Mouse (Mus musculus): ENCODE data around the gene Gm14137.
A peak's percentile ranks its signal among the peaks of the same experiment; 100 is the strongest.

Gm14137 gene

DNA sequence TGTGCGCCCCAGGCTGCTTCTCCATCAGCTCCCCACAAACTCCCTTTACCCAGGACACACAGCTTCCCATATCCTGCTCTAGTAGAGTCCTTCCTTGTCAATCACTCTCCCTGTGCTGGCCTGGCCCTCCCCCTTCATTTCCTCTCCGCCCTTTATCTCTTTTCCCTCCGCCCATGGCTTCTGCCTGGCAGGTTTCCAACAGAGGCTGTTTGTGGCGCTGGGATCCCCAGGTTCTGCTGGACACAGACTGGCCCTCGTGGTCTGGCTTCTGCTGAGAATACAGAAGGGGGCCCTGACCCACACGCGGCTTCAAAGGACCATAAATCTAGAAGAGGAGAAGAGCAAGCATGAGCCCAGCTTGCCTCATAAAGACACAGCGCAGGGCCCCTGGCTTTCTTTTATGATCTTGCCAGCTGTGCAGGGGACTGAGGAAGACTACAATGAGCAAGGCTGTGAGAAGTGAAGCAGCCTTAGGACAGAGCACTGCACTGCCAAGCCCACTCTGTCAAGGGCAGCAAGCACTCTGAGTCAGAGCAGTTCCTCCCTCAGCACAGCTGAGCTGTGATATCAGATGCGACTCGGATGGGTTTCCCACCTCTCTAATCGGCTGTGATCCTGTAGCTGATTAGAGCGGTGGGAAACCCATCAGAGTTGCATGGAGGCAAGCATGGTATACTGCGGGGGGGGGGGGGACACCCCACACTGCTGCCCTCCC, 1.3 kb upstream of the Gm14137 start:
- no peak for DNase-seq (ENCODE audit: low spot score in 2 of 2)

DNA sequence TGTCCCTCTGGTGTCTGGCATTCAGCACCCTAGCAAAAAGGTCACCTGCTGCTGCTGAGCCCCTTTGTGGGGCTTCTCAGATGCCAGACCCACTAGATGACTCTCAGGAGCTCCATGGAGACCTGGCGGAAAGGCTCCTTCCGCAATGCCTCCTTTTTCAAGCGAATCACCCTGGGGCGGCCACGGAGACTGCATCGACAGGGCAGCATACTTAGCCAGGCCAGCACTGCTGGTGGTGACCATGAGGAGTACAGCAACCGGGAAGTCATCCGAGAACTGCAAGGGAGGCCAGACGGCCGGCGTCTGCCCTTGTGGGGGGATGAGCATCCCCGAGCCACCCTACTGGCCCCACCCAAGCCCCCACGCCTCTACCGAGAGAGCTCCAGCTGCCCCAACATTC, 557 bp downstream of the Gm14137 start:
- no peak for DNase-seq (ENCODE audit: low spot score in 2 of 2)

DNA sequence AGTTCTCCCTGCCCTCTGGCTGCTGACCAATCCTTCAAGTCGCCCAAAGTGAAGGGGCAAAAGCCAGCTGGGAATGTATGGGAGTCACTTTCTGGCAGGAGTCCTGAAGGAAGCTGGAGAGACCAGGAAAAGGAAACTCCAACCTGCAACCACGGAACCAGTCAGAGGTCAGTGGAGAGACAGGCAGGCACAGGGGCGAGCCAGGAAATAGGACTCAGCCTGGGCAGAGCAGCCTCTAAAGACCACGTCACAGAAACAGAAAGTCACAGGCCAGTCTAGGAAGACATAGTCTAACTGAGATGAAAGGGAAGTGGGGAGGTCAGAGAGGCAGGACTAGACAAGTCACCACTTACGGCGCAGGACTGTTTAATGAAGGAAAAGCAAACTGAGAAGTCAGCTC, 1.3 kb downstream of the Gm14137 start:
- DNase-seq (ENCODE audit: low spot score in 2 of 2) = no peak

DNA sequence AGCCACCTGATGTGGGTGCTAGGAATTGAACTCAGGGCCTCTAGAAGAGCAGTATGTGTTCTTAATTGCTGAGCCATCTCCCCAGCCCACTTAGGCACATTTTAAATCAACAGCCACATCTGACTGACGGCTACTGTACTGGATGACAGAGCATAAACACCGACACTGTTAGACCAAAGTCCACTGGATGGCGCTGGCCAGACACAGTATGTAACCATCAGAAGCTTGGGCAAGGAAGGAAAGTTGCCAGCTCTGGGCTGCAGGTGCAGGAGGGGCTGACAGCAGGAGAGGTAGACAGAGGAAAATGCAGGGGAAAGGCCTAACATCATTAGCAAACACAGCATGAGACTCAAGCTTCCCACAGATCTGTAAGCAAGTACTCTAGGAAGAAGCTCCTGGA, 2.5 kb downstream of the Gm14137 start:
- DNase-seq (ENCODE audit: low spot score in 2 of 2) = no peak

DNA sequence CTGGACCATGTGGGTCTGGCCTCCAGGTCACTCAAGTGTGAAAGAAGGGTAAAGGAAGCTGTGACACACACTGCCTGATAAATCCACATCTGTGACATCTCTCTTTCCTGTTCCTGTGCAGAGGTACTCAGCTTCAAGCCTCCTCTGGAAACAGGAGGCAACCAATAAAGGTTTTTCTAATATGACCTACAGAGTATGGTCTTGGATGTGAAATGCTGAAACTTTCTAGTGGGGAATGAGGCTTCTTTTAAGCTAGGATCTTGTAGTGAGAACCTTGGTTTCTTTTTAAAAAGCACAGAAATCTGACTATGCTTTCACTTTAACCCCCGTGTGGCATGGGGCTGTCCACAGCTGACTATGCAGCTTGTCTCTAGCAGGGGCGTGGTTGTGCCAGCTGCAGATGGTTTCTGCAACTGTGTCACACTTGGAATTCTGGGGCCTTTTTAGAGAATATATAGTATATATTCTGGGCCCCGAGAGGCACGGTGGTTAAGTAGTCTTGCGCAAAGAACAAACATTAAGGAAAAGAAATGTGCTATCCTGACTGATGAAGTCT, 3.2 kb downstream of the Gm14137 start:
- DNase-seq (ENCODE audit: low spot score in 2 of 2) = no peak

DNA sequence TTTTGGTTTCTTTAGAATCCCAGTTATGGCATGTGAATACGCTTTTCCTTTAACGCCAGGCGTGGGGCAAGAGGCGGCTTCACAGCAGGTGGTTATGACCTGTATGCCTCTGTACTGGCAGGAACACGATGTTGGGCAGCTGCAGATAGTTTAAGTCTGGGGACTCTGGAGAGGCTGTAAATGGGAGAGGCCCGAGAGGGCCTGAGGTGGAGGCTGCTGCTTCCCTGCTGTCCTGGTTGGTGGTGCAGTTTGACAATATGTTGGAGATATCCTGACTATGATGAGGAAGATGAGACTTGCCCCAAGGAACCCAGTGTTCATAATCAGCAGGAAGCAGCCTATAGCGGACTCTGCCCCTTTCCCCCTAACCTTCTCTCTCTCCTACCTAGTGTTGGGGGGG, 8.6 kb downstream of the Gm14137 start:
- no peak for DNase-seq (ENCODE audit: low spot score in 2 of 2)

DNA sequence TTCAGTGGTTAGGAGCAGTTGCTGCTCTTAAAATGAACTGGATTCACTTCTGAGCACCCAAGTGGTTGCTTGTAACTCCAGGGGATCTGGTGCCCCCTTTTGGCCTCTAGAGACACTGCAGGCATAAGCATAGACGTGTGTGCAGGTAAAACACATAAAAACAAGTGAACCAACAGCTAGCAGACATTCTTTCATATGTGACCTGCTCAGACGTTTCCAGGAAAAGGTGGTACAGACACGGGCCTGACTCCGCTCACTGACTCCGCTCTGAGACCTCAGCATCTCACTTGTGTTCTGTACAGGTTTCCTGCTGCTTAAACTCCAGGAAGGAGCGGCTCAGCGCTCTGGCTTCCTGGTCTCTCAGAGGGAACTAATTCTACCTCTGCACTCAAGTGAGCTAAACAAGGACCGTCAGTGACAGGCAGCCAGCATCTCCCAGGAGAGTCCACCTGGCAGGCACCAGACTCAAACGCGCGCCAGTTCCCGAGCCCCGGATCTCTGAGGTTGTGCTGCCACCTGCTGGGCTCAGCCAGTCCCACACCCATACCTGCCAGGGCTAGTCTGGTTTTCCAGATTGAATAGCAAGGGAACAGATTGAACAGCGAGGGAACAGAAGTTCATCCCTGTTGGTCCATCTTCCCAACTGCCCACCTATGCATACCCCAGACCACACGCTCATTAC, 14.9 kb downstream of the Gm14137 start:
- peak; percentile 86 to 94 for DNase-seq (ENCODE audit: low spot score in 2 of 2)

DNA sequence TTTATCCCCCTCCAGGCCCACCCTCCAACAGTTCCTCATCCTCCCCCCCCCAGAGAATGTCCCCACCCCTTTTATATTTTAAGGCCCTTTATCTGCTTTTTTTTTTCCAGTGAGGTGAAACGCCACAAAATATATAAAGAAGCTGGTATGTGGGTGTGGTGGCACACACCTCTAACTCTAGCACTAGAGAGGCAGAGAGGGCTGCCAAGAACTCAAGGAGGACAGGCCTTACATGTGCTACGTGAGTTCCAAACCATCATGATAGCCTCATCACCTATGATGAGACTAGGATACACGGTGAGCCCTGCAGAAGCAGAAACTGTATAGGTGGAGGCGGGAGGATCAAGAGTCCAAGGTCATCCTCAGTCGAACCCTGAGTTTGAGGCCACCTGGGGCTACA, 16.7 kb downstream of the Gm14137 start:
- DNase-seq (ENCODE audit: low spot score in 2 of 2) = no peak

DNA sequence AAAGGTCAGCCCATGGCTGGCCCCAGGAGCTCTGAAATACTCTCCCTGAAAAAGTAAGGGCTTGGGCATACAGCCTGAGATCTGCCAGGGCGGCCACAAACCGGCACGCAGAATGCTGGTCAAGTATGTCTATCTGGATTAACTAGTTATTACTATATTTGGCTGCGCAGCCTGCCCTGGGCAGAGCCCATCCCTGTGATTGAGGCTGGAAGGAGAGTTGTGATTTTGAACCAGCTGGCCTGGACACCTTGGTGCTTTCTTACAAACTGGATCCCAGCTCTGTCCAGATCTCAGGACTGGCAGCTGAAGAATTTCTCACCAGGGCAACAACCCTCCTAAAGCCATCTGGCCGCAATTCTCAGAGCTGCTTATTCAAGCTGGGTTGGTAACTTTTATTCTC, 19.8 kb downstream of the Gm14137 start:
- DNase-seq (ENCODE audit: low spot score in 2 of 2) = no peak

DNA sequence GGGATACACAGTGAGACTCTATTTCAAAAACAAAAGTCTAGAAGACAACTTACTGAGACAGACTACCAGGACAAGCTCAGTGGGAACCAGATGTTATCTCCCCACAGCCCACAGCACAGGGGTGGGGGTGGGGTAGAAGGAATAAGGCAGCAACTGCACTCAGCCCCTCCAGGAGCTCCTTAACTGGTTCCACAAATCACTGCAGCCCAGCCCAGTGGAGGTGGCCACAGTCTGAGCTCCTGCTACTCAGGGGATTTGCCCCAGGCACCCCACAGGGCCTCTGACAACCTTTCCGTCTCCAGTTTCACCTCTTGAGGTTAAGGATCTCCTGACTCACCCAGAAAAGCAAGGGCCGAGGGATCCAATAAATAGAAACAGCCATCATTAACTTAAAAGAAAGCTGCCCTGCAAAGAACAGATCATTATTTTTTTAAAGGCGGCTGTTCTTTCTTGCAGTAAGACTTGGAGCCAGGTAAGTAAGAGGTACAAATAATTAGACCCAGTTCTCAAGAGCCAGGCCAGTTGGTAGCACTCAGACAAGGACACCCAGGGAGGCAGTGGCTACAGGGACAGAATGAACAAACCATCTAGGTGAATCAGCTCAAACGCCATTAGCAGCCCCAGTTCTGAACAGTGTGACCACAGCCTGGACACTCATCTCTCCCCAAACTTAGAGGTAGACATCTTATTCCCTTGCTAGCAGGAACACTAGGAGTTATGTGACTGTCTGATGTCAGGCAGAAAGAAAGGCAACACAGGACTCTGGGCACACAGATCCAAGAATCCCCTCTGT, 22.2 kb downstream of the Gm14137 start:
- no peak for DNase-seq (ENCODE audit: low spot score in 2 of 2)

DNA sequence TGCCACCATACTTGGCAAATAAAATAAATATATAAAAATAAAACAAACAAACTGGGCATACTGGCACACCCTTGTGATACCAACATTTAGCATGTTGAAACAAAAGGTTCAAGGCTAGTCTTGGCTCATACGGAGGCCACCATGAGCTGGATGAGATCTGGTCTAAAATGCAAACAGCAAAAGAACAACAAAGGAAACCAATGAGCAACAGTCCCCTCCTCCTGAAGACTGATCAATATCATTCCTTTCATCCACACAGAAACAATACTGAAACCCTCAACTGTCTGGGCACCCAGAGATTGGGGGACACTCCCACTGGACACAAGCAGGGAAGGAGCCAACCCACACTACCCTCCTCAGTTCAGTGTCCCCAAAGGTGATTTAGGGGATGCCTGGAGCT, 23.2 kb downstream of the Gm14137 start:
- DNase-seq (ENCODE audit: low spot score in 2 of 2) = no peak

DNA sequence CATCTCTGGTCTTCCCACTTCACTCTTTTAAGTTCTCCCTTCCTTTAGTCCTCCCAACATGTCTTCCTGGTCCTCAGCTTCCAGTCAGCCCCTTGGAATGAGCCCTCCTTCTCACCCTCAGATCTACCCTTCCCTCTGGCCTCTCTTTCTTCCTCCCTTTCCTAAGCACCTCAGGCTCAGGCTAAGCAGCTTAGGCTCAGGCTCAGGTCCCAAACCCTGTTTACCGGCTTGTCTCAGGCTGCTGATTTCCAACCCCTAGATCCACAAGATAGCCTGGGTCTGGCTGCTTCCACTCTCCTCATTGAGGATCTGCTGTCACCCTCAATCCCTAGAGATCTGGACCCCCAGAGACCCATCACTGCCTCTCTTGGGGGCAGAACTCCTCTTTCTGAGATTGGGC, 23.7 kb downstream of the Gm14137 start:
- DNase-seq (ENCODE audit: low spot score in 2 of 2) = no peak

DNA sequence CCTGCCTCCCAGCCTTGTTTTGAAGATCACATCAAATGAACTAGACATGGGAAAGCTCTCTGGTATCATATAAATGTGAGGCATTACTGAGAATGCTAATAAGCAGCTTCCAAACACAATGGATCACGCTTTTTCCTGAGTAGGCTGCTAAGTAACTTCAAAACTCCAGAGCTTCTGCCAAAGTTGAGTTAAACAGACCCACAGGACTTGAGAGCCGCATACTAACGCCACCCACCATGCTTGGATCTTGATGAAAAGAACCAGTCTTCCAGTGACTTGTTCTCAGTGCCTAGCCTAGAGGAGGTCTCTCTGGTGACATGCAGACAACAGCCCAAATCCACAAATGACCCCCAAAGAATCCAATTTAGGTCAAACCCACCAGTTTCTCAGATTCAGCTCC, 24.6 kb downstream of the Gm14137 start:
- no peak for DNase-seq (ENCODE audit: low spot score in 2 of 2)

DNA sequence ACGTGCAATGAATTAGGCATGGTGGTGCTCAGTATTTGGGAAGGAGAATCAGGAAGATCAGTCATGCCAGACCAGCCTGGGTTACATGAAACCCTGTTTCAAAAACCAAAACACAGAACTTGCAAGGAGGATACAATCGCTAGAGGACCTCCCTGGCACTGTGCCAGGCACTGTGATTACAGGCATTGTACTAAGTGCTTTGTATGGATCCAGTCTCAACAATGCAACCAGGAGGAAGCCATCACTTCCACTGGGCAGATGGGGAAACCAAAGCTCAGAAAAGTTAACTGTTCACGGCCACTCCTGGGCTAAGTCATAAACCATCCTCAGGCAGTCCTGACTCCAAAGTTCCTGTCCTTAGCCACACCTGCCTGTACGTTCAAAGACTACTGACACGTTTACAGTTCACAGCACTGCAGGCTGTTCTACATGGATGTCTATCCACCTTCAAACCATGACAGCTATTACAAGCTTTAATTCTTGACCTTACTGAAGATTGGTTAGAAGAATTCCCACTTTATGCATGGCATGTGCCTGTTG, 28.7 kb downstream of the Gm14137 start:
- DNase-seq (ENCODE audit: low spot score in 2 of 2) = no peak

DNA sequence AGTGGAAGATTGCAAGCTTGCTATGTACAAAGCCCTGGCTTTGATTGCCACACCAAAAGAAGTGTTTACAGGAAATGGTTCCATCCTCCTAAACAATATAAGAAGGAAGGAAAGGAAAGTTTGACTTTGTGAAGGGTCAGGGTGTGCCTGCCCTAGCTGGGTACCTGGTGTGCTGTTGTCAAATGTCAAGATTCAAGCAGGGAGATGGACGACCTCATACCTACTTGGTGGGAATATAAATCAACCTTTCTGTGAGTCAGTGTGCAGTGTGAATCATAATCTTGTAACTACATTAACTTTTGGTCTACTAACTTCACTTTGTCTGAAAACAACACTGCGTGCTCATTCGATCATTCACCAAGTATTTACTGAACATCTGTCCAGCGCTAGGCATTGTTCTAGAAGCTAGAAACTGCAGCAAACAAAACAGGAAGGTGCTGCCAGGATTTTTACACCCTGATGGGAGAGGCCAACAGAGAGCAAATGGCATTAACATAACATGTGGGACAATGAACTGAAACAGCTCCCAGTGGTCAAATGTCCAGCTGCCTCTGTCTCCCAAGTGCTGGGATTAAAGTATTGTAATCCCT, 29.7 kb downstream of the Gm14137 start:
- DNase-seq (ENCODE audit: low spot score in 2 of 2) = no peak

DNA sequence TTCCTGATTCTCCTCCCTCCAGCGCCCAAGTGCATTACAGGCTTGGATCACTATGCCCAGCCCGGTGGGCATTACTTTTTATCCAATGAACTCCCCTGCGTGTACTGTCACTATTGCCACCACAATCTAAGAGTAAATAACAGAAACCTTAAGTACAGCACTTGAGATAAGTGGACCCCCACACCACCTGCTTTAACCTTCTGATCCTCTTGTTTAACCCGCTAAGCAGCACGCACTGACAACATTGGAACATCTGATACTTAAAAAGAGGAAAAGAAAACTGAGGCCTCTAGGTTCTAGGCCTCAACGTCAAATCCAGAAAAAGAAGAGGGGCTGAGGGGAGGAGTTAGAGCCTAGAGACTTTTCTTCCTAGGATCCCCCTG, 33.6 kb downstream of the Gm14137 start:
- DNase-seq (ENCODE audit: low spot score in 2 of 2) = no peak

DNA sequence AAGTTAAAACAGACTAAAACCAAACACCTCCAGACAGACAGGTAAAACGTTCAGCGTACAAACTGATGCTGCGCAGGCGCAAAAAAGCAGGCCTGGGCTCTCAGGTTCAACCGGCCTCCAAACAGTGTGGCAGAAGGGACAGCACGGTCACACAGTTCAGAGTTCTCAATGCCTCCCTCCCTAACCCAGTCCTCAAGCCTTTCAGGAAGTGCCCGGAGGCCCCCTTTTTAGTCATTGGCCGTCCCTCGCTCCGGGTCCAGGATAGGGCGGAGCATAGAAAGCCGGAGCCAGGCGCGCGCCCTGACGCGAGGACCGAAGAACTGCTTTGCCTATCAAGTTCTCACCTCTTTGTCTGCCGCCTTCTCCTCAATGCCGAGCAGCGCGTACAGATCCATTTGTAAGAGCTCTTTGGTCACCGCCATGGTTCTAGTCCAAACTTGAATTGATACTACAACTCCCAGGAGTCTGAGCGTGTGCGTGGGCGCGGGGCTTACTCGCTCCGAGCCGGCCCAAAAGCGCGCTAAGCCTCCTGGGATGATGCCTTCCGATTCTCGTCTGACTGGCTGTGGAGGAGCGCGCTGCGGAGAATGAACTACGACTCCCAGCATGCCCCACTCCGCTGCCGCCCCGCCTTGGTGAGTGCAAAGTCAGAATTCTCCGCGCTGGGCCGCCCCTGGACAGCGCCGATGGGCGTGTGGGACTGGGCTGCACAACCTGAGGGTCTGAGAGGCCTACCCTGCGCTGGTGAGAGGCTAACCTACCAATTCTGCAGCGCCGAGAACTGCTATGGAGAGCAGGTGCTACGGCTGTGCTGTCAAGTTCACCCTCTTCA, 34.3 kb downstream of the Gm14137 start, which contains the start of the genes Zfyve19 and Dnajc17:
Gene Zfyve19 (plus strand): TSS at position 274 of the 832 bp plus-strand sequence.
Gene Dnajc17 (minus strand): TSS at position 452 of the 832 bp plus-strand sequence.
- DNase-seq (ENCODE audit: low spot score in 2 of 2) = peak; percentile 98 to 99

DNA sequence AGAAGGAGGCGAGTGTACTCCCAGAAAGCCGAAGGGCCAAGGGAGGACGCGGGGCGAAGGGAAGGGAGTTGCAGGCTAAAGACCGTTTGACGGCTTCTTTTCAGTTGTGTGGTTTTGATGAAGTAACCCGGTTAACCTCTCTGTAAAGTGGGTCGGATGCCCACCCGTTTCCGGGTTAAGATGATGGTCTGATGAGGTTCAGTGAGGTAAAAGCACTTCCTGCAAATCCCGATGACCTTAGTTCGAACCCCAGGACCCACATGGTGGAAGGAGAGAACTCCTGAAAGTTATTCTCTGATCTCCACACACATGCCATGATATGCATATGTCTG, 34.8 kb downstream of the Gm14137 start:
- DNase-seq (ENCODE audit: low spot score in 2 of 2) = no peak
